Mouse (Mus musculus) left cerebral cortex, adult 2 months (tissue): ENCODE data around the gene Gemin6. TPM values are rescaled to one million over a fixed set of nuclear protein-coding genes. Genes with fewer than 3 reads are reported as not detected.
"Not testable (repeated sequence)": the region's sequence is repeated elsewhere in the genome, so short reads cannot be mapped to it uniquely, and the experiment has no call there.

ENCODE experiments used
- DNase-seq, 2 experiments: peaks; one replicate each; pipeline ENCODE4 v3.0.0; 2021 to 2022; ENCODE audit warnings: low spot score in 2 of 2, mixed read lengths in 1 of 2; ENCODE audit errors: extremely low spot score in 1 of 2
- H3K27ac ChIP-seq: fragments of 200-600 bp; 2 replicates; pipeline ENCODE4 v1.8.1; 2022
- H3K4me3 ChIP-seq: fragments of 200-600 bp; 2 replicates; pipeline ENCODE4 v1.8.1; 2022
- CTCF ChIP-seq: fragments of 200-600 bp; IDR thresholded peaks from 2 replicates; pipeline ENCODE4 v1.8.1; 2022; ENCODE audit warnings: antibody characterized with exemption, mild to moderate bottlenecking, moderate library complexity
- intact Hi-C: fragments of 180-260 bp; cut with DNase I; formaldehyde crosslinking; loops from one replicate; pipeline ENCODE4 v1.15.1; 2025
- total RNA-seq, 2 experiments: library from RNA; stranded (reverse); gene quantifications; 2 replicates each; pipeline ENCODE4 v1.2.3; 2021

Gemin6 gene
- total RNA-seq, 2 experiments from 2014 or later = 5.3 to 5.9 TPM

DNA sequence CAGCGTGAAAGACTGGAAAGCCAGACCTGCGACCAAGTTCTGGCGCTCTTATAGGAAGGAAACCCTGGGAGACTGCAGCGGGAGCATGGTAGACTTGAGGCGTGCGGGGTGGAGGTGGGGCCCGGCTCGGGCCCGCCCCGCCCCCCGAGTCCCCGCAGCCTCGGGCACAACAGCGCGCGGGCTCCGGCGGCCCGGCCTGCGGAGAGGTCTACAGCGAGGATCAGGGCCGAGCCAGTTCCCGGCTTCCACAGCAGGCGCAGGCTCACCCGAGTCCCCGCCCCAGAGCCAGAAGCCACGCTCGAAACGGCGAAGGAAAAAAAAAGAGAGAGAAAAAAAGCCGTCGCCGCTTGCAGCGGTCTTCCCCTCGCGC, 18.0 kb upstream of the Gemin6 start:
- TF ChIP-seq CTCF = no peak
- peak; percentile 41 to 50 for DNase-seq
- Histone ChIP-seq H3K27ac (peak overlapping the region; percentile 99), H3K4me3 (peak overlapping the region; percentile 87)
- intact Hi-C loops = loop anchor here (5.0 to 10.0 kb wide), 2 partner anchors 309 to 851 kb away; partner anchors contain the start of genes Atl2 and Cdc42ep3

DNA sequence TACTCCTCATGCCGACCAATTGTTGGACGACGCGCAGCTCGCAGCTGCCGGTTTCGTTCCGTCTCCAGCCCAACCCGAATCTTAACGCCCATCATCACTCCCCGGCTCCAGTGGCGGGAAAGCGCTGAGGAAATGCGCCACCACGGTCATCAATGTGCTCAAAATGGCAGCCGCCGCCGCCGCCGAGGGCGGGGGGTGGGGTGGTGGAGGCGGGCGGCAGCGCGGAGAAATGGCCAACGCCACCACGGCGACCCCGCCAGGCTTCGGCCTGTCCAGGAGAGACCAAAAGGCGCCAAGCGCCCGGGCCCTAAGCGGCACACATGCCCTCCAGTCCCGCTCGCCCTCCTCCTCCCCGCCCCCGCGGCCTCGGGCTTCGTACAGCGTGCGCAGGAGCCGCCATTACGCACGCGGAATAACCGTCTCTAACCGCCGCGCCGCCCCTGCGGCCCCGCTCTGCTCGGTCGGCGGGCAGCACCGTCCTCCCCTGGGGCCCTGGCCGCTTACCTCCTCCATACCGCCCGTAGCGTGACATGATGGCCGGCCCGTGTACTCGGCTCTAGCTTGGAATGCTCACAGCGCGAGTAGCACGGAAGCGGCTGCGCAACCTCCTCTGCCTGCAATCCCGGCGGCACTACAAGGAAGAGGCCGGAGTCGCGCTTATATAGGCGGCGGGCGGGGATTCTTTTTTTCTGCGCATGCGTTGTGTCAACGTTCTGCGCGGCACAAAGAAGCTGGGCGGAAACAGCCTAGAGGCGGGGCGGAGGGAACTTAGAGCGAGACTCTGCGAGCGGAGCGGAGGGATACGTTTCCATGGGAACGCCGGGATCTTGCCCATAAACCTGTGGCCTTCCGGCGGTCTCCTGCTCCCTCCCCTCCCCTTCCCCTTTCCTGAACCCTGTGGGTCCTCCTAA, 17.3 kb upstream of the Gemin6 start, which contains the start of the genes Srsf7 and Ttc39d:
Srsf7 (minus strand) TSS at position 637 of the 911 bp plus-strand sequence.
Ttc39d (plus strand) TSS at position 790 of the 911 bp plus-strand sequence.
- DNase-seq = peak; percentile 98
- intact Hi-C loops = loop anchor here (5.0 to 10.0 kb wide), 2 partner anchors 310 to 852 kb away; partner anchors contain the start of genes Atl2 and Cdc42ep3
- TF ChIP-seq CTCF = no peak
- Histone ChIP-seq H3K4me3 (peak within 1 kb of the TSS; percentile 87), H3K27ac (peak within 1 kb of the TSS; percentile 99)

DNA sequence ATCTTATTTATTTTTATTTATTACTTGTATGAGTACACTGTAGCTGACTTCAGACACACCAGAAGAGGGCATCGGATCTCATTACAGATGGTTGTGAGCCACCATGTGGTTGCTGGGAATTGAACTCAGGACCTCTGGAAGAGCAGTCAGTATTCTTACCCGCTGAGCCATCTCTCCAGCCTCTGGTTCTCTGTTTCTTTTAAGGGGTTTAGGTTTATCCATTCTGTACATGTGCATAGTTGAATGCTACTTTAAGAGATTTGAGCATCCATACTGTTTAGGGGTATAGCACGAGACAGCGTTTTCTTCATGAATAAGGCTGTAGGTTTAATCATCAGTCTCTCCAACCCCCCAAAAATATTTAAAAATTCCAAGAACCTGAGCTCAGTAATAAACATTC, 10.2 kb upstream of the Gemin6 start:
- intact Hi-C loops, H3K4me3 ChIP-seq, DNase-seq, H3K27ac ChIP-seq: not testable (repeated sequence)

DNA sequence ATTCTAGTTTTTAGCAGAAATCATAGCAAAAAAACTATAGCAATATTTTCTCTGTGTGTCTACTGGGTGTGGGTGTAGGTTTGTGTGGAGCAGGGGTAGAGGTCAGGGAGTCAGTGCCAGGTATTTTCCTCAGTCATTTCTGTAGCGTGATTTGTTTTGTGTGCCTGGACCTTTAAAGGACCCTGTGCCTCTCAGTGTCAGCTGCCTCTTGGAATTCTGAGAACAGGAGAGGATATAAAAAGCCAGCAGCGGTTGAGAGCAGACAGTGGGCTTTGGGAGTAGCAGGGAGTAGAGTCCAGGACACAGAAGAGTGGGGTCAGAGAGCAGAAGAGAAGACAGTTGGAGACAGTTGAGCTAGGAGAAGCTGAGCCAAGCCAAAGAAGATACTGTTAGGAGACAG, 4.1 kb upstream of the Gemin6 start:
- no peak overlapping the region for H3K27ac ChIP-seq
- intact Hi-C loops = no loop called here
- no peak overlapping the region for H3K4me3 ChIP-seq
- DNase-seq = no peak
- TF ChIP-seq CTCF = no peak

DNA sequence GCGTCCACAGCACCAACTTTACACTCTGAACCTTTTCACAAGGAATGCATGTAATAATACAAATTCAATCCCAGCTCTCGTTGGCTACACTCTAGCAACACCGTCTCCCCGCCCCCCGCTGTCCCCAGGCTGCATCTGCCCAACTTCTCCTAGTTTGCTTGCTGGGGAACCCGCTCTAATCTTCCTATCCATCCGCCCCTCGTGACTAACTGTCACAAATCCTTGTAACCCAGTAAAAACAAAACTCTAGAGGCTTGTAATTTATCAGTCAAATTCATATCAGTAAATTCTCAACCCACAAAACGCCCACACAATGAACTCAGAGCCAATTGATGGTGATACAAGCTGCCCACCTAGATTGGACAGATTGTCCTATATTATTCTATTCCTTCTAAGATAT, 3.0 kb upstream of the Gemin6 start:
- no peak for TF ChIP-seq CTCF
- no peak for DNase-seq
- intact Hi-C loops = no loop called here

DNA sequence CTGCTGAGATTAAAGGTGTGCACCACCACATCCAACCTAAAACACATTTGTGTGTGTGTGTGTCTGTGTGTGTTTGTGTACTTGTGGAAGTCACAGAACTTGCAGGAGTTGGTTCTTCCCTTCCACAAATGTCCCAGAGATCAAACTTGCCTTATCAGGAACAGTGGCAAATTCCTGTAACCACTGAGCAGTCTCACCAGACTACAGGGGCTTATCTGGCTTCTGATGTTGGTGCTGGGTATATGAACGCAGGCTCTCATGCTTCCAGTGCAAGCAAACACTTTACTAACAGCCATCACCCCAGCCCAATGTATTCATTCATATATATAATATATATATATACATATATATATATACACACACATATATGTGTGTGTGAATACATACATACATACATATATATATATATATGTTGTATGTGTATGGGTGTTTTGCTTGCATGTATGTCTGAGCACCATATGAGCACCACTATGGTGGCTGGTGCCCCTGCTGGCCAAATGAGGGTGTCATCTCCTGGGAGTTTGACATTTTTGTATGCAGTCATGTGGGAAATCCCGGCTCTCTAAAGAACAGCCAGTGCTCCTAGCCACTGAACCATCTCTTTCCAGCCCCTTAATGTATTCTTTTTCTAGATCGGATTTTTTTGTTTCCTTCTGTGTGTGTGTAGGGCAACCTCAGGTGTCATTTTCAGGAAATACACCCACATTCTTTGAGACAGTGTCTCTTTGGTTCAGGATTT, 2.2 kb upstream of the Gemin6 start:
- Histone ChIP-seq H3K27ac (no peak overlapping the region), H3K4me3 (no peak overlapping the region)
- DNase-seq = no peak
- TF ChIP-seq CTCF = peak; percentile 11; the same call in 1 of the 2 replicates
- intact Hi-C loops = no loop called here

More for the DNA sequence above, 3.0 kb upstream of the Gemin6 start:
- Histone ChIP-seq H3K27ac (no peak overlapping the region), H3K4me3 (no peak overlapping the region)

DNA sequence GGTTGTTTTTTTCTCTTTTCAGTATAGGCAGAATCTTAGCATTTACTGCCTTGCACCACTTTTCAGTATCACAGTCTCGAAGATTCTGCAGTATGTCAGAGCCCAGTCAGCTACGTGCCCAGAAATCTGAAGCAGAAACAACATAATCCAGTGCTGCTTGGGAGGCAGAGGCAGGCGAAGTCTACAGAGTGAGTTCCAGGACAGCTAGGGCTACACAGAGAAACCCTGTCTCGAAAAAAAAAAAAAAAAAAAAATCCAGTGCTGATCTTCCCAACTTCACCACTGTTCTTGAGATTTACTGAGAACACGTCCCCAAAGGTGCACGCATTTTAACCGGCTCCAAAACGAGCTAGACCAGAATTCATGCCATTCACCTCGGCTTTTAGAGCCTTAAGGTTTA, 412 bp upstream of the Gemin6 start:
- intact Hi-C loops = no loop called here
- H3K27ac ChIP-seq = peak overlapping the region; percentile 79

DNA sequence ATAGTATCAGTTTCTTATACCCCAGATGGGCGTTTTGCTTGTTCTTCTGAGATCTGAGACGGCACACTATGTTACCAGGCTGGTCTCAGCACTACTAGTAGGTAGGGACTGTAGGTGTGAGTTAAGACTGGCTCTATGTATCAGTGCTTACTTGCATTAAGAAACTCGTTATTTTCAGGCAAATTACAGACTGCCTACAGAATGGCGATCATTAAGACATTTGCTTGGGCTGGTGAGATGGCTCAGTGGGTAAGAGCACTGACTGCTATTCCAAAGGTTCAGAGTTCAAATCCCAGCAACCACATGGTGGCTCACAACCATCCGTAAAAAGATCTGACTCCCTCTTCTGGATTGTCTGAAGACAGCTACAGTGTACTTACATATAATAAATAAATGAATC, 901 bp downstream of the Gemin6 start:
- DNase-seq, intact Hi-C loops, H3K27ac ChIP-seq: not testable (repeated sequence)
- peak overlapping the region; percentile 69 for H3K4me3 ChIP-seq

More for the DNA sequence above, 412 bp upstream of the Gemin6 start:
- DNase-seq = no peak
- TF ChIP-seq CTCF = no peak
- peak overlapping the region; percentile 69 for H3K4me3 ChIP-seq

DNA sequence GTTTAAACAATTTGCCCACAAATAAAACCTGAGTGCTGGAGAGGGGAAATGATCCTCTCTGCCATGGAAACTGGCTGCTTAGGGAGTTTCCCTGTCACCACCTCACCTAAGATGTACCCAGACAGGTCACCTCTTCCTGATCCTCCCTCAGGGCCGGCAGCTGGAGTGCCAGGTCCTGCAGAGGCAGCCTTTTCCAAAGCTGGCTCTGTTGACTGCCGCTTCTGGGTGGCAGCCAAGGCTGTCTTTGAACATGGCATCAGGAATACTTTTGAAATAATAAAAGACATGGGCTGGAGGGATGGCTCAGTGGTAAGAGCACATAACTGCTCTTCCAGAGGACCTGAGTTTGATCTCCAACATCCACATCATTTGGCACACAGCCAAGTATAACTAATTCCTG, 5.2 kb downstream of the Gemin6 start:
- no peak for TF ChIP-seq CTCF
- DNase-seq = no peak
- H3K27ac ChIP-seq = no peak overlapping the region
- intact Hi-C loops = no loop called here
- no peak overlapping the region for H3K4me3 ChIP-seq

DNA sequence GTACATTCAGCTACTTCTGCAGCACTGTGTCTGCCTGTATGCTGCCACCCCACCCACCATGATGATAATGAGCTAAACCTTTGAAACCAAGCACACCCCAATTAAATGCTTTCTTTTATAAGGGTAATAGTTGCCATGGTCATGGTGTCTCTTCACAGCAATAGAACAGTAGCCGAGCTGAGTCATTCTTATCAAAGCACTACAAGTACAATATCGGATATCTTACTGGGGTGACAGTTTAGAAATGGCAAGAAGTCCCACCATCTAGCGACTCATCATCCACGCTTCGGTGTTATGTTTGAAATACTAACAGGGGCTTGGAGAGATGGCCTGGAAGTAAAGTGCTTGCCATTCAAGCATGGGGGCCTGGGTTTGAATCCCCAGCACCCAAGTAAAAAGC, 9.6 kb downstream of the Gemin6 start:
- intact Hi-C loops = no loop called here

DNA sequence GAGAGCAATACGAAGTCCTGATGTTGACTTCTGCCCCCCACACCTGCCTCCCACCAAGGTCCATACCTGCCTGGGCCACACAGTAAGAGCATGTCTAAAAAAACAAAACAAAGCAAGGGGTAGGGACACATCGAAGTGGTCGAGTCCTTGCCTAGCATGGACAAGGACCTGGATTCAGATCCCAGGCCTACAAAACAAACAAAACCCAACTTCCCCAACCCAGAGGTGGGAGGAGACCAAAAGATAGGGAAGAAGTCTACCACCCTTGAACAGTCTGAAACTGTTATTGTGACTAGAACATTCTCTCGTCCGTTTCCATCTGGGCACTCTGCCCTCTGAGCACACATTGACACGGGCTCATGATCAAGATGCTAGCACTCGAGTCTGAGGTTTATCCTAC, 10.1 kb downstream of the Gemin6 start:
- no peak for DNase-seq
- Histone ChIP-seq H3K27ac (no peak overlapping the region), H3K4me3 (no peak overlapping the region)
- intact Hi-C loops = no loop called here
- TF ChIP-seq CTCF = no peak

More for the DNA sequence above, 9.6 kb downstream of the Gemin6 start:
- Histone ChIP-seq H3K27ac (no peak overlapping the region), H3K4me3 (no peak overlapping the region)
- TF ChIP-seq CTCF = no peak
- DNase-seq = no peak

DNA sequence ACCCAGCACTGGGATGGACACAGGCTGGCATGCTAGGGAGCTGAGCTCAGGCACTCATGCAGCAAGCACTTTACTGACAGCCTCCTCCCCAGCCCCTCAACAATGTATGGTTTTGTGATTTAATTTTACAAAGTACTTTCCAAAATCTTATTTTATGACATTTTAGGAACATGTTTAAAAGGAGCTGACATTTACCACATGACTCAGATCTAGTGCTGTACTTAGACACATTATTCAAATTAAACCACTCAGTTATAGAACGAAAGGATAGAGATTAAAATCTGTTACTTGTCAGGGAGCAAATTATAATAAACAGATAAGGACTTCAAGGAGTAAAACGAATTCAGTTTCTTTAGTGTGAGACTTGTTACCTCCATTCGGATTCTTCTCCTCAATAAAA, 11.2 kb downstream of the Gemin6 start:
- H3K4me3 ChIP-seq = no peak overlapping the region
- intact Hi-C loops = no loop called here
- TF ChIP-seq CTCF = no peak
- H3K27ac ChIP-seq = peak overlapping the region; percentile 66; the same call in 1 of the 2 replicates
- no peak for DNase-seq
